Mouse (Mus musculus) erythroblast, adult 5-6 weeks (primary cell): ENCODE measurements around the gene Slc39a7. TPM values are rescaled to one million over a fixed set of nuclear protein-coding genes. Genes with fewer than 3 reads are reported as not detected.

ENCODE experiments used
- ATAC-seq: replicated peaks from 2 replicates; pipeline ENCODE4 v1.8.0; 2016; ENCODE audit warnings: moderate number of reproducible peaks, mild to moderate bottlenecking, moderate TSS enrichment, inconsistent platforms; ENCODE audit not compliant: poor library complexity, low FRiP score, severe bottlenecking
- total RNA-seq, 2 experiments: library from RNA; stranded (forward) in 1 of 2; stranded (reverse) in 1 of 2; fragments of 150-400 nt in 1 of 2; fragments of 200-764, 138-1000 nt in 1 of 2; gene quantifications; 2 replicates each; pipeline versions ENCODE4 v1.2.3 to v1.2.4; 2015 to 2017; ENCODE audit warnings: low replicate concordance in 2 of 2

Slc39a7 gene
- total RNA-seq, 2 experiments from 2014 or later, result 11.5 TPM; not detected in 1

- ATAC-seq, result no peak
Measured at GRCm38 (mm10) chr17:34032806-34033205, 1.3 kb upstream of the Slc39a7 start.

- peak; percentile 26; the same call in 1 of the 2 replicates for ATAC-seq
Measured at GRCm38 (mm10) chr17:34032174-34032632, 721 bp upstream of the Slc39a7 start.

- peak; percentile 4 for ATAC-seq
Measured at GRCm38 (mm10) chr17:34030861-34031326, 588 bp downstream of the Slc39a7 start.

- no peak for ATAC-seq
Measured at GRCm38 (mm10) chr17:34029890-34030595, 1.4 kb downstream of the Slc39a7 start.

GRCm38 (mm10) chr17:34029150-34029889 lies 2.2 kb downstream of the Slc39a7 start:
- no peak for ATAC-seq

GRCm38 (mm10) chr17:34028501-34029149 lies 2.9 kb downstream of the Slc39a7 start:
- ATAC-seq, result no peak

GRCm38 (mm10) chr17:34027656-34028223 lies 3.7 kb downstream of the Slc39a7 start, which contains the start of gene H2-Ke6:
H2-Ke6 (minus strand) TSS chr17:34028060.
- ATAC-seq, result peak; percentile 71

- no peak for ATAC-seq
Measured at GRCm38 (mm10) chr17:34026917-34027655, 4.4 kb downstream of the Slc39a7 start.

- ATAC-seq, result no peak
Measured at GRCm38 (mm10) chr17:34026221-34026620, 5.3 kb downstream of the Slc39a7 start.

- no peak for ATAC-seq
Measured at GRCm38 (mm10) chr17:34025756-34026151, 5.7 kb downstream of the Slc39a7 start.

- no peak for ATAC-seq
Measured at GRCm38 (mm10) chr17:34024861-34025755, 6.4 kb downstream of the Slc39a7 start.

- peak; percentile 38; the same call in 1 of the 2 replicates for ATAC-seq
Measured at GRCm38 (mm10) chr17:34024317-34024821, 7.1 kb downstream of the Slc39a7 start, which contains the start of gene Ring1. Ring1 (minus strand) TSS chr17:34024680.

- no peak for ATAC-seq
Measured at GRCm38 (mm10) chr17:34023678-34024077, 7.8 kb downstream of the Slc39a7 start.

GRCm38 (mm10) chr17:34022987-34023386 lies 8.5 kb downstream of the Slc39a7 start:
- ATAC-seq, result no peak

GRCm38 (mm10) chr17:34022414-34022783 lies 9.1 kb downstream of the Slc39a7 start:
- ATAC-seq, result no peak

- ATAC-seq, result no peak
Measured at GRCm38 (mm10) chr17:34021539-34022413, 9.7 kb downstream of the Slc39a7 start.

- ATAC-seq, result no peak
Measured at GRCm38 (mm10) chr17:34013436-34013835, 18.0 kb downstream of the Slc39a7 start.
